Mouse (Mus musculus) forebrain, embryonic 13.5 days (tissue): Measurements from ENCODE around the gene Plin1. TPM values are rescaled to one million over a fixed set of nuclear protein-coding genes. Genes with fewer than 3 reads are reported as not detected.

Experiments used
- ATAC-seq: fragments of 200-750 bp; cut with Nextera tagmentation; 2 replicates; pipeline ENCODE4 v1.8.0; 2017
- H3K27ac ChIP-seq: fragments of 300-500 bp; sonication (generic); 2 replicates; pipeline ENCODE4 v1.5.1; 2015; ENCODE audit warnings: inconsistent platforms, mild to moderate bottlenecking, moderate library complexity
- H3K27me3 ChIP-seq: fragments of 300-500 bp; sonication (generic); 2 replicates; pipeline ENCODE4 v1.6.1; 2015; ENCODE audit warnings: mild to moderate bottlenecking, inconsistent platforms
- H3K36me3 ChIP-seq: fragments of 300-500 bp; sonication (generic); 2 replicates; pipeline ENCODE4 v1.6.1; 2015; ENCODE audit warnings: mild to moderate bottlenecking, inconsistent platforms; ENCODE audit not compliant: poor library complexity, severe bottlenecking
- H3K4me1 ChIP-seq: fragments of 300-500 bp; sonication (generic); 2 replicates; pipeline ENCODE4 v1.6.1; 2015; ENCODE audit warnings: inconsistent platforms
- H3K4me2 ChIP-seq: fragments of 300-500 bp; sonication (generic); 2 replicates; pipeline ENCODE4 v1.6.1; 2015; ENCODE audit warnings: inconsistent platforms, mild to moderate bottlenecking, moderate library complexity
- H3K4me3 ChIP-seq: fragments of 300-500 bp; sonication (generic); 2 replicates; pipeline ENCODE4 v1.5.1; 2015; ENCODE audit warnings: mild to moderate bottlenecking, inconsistent platforms
- H3K9ac ChIP-seq: fragments of 300-500 bp; sonication (generic); 2 replicates; pipeline ENCODE4 v1.6.1; 2015; ENCODE audit warnings: mild to moderate bottlenecking, inconsistent platforms
- H3K9me3 ChIP-seq: fragments of 300-500 bp; sonication (generic); replicated peaks from 2 replicates; pipeline ENCODE4 v1.6.1; 2016; ENCODE audit warnings: inconsistent platforms
- WGBS: fragments of 180-500 bp; shearing (Covaris S2); methylation state at CpG from one replicate; pipeline ENCODE4 v1.1.7; 2015; 5-methylcytosine and 5-hydroxymethylcytosine counted together
- polyA plus RNA-seq: library from polyadenylated mRNA; unstranded; fragments of >200 nt; fragmentation: Nextera tagmentation; extraction: Ambion mirVana; gene quantifications from 2 replicates; pipeline ENCODE4 v1.2.1, GENCODE M21; 2015

Plin1 gene
- polyA plus RNA-seq, 1 experiment from 2014 or later: 0.21 TPM

GRCm38 (mm10) chr7:79756334-79756733 lies 23.6 kb upstream of the Plin1 start:
- H3K9ac ChIP-seq: no peak overlapping the region
- no peaks in the 10 kb centered on the region for H3K36me3 ChIP-seq
- H3K27me3 ChIP-seq: no peaks in the 10 kb centered on the region
- WGBS: 55% methylated on average over 2 of the region's 2 CpGs
- H3K4me2 ChIP-seq: no peak overlapping the region
- H3K9me3 ChIP-seq: no peaks in the 10 kb centered on the region
- no peak overlapping the region for H3K4me3 ChIP-seq
- no peak overlapping the region for H3K27ac ChIP-seq
- ATAC-seq: no peak
- no peaks in the 10 kb centered on the region for H3K4me1 ChIP-seq

- Histone ChIP-seq H3K9me3 (no peaks in the 10 kb centered on the region), H3K4me2 (no peak overlapping the region), H3K27ac (no peak overlapping the region), H3K27me3 (no peaks in the 10 kb centered on the region), H3K36me3 (no peaks in the 10 kb centered on the region), H3K4me1 (no peaks in the 10 kb centered on the region), H3K9ac (no peak overlapping the region), H3K4me3 (no peak overlapping the region)
- WGBS: 89% methylated on average over 6 of the region's 6 CpGs
- ATAC-seq: no peak
Observed at GRCm38 (mm10) chr7:79749511-79749910, 16.8 kb upstream of the Plin1 start.

- no peaks in the 10 kb centered on the region for H3K9me3 ChIP-seq
- H3K4me2 ChIP-seq: no peak overlapping the region
- H3K36me3 ChIP-seq: no peaks in the 10 kb centered on the region
- no peak overlapping the region for H3K9ac ChIP-seq
- ATAC-seq: no peak
- H3K27me3 ChIP-seq: no peaks in the 10 kb centered on the region
- H3K4me1 ChIP-seq: peaks cover 8% of the 10 kb centered on the region; the same call in 1 of the 2 replicates
- no peak overlapping the region for H3K27ac ChIP-seq
- no peak overlapping the region for H3K4me3 ChIP-seq
- 83% methylated on average over 6 of the region's 6 CpGs for WGBS
Observed at GRCm38 (mm10) chr7:79747659-79748058, 15.0 kb upstream of the Plin1 start.

- no peaks in the 10 kb centered on the region for H3K27me3 ChIP-seq
- H3K4me2 ChIP-seq: no peak overlapping the region
- H3K4me1 ChIP-seq: peaks cover 13% of the 10 kb centered on the region; the same call in 1 of the 2 replicates
- WGBS: 87% methylated on average over 5 of the region's 5 CpGs
- H3K9ac ChIP-seq: no peak overlapping the region
- no peak for ATAC-seq
- no peak overlapping the region for H3K27ac ChIP-seq
- H3K9me3 ChIP-seq: no peaks in the 10 kb centered on the region
- no peak overlapping the region for H3K4me3 ChIP-seq
- H3K36me3 ChIP-seq: no peaks in the 10 kb centered on the region
Observed at GRCm38 (mm10) chr7:79744585-79744984, 11.9 kb upstream of the Plin1 start.

GRCm38 (mm10) chr7:79744051-79744450 lies 11.3 kb upstream of the Plin1 start:
- Histone ChIP-seq H3K9me3 (no peaks in the 10 kb centered on the region), H3K27ac (no peak overlapping the region), H3K4me3 (no peak overlapping the region), H3K4me1 (peaks cover 13% of the 10 kb centered on the region; the same call in 1 of the 2 replicates), H3K36me3 (no peaks in the 10 kb centered on the region), H3K9ac (no peak overlapping the region), H3K4me2 (no peak overlapping the region), H3K27me3 (no peaks in the 10 kb centered on the region)
- 91% methylated on average over 9 of the region's 9 CpGs for WGBS
- ATAC-seq: no peak

- peak; percentile 94 for ATAC-seq
Observed at GRCm38 (mm10) chr7:79742659-79743536, 10.2 kb upstream of the Plin1 start, which contains the start of the genes Pex11a and Wdr93. Pex11a (minus strand) TSS chr7:79743131. Wdr93 (plus strand) TSS chr7:79743163.

GRCm38 (mm10) chr7:79742277-79742658 lies 9.6 kb upstream of the Plin1 start:
- peak overlapping the region; percentile 56 for H3K4me3 ChIP-seq
- WGBS: 19% methylated on average over 11 of the region's 11 CpGs
- no peak for ATAC-seq
- H3K9me3 ChIP-seq: no peaks in the 10 kb centered on the region
- peak overlapping the region; percentile 97 for H3K4me2 ChIP-seq
- H3K9ac ChIP-seq: peak overlapping the region; percentile 65
- no peak overlapping the region for H3K27ac ChIP-seq
- no peaks in the 10 kb centered on the region for H3K27me3 ChIP-seq
- peaks cover 13% of the 10 kb centered on the region; the same call in 1 of the 2 replicates for H3K4me1 ChIP-seq
- H3K36me3 ChIP-seq: peaks cover 8% of the 10 kb centered on the region; the same call in 1 of the 2 replicates

More at GRCm38 (mm10) chr7:79742659-79743536, 10.2 kb upstream of the Plin1 start, which contains the start of the genes Pex11a and Wdr93:
- WGBS: 3% methylated on average over 46 of the region's 46 CpGs
- no peaks in the 10 kb centered on the region for H3K27me3 ChIP-seq
- H3K4me3 ChIP-seq: peak within 1 kb of the TSS; percentile 56
- H3K27ac ChIP-seq: no peak within 1 kb of the TSS
- peak within 1 kb of the TSS; percentile 65 for H3K9ac ChIP-seq
- H3K4me2 ChIP-seq: peak within 1 kb of the TSS; percentile 97
- H3K36me3 ChIP-seq: 0 out of 2 replicates have a peak, but pooled peaks cover 3% of the 10 kb centered on the region
- H3K4me1 ChIP-seq: peaks cover 13% of the 10 kb centered on the region; the same call in 1 of the 2 replicates
- H3K9me3 ChIP-seq: no peaks in the 10 kb centered on the region

GRCm38 (mm10) chr7:79740279-79740678 lies 7.6 kb upstream of the Plin1 start:
- H3K4me1 ChIP-seq: peaks cover 13% of the 10 kb centered on the region; the same call in 1 of the 2 replicates
- peaks cover 17% of the 10 kb centered on the region for H3K36me3 ChIP-seq
- no peak overlapping the region for H3K27ac ChIP-seq
- H3K9ac ChIP-seq: no peak overlapping the region
- 73% methylated on average over 4 of the region's 4 CpGs for WGBS
- no peak overlapping the region for H3K4me3 ChIP-seq
- H3K4me2 ChIP-seq: no peak overlapping the region
- ATAC-seq: no peak
- no peaks in the 10 kb centered on the region for H3K9me3 ChIP-seq
- no peaks in the 10 kb centered on the region for H3K27me3 ChIP-seq

- Histone ChIP-seq H3K27ac (no peak overlapping the region), H3K9me3 (no peaks in the 10 kb centered on the region), H3K27me3 (no peaks in the 10 kb centered on the region), H3K4me3 (no peak overlapping the region), H3K36me3 (peaks cover 25% of the 10 kb centered on the region), H3K4me2 (no peak overlapping the region), H3K9ac (no peak overlapping the region), H3K4me1 (peaks cover 13% of the 10 kb centered on the region; the same call in 1 of the 2 replicates)
- ATAC-seq: no peak
- 94% methylated on average over 2 of the region's 2 CpGs for WGBS
Observed at GRCm38 (mm10) chr7:79738913-79739312, 6.2 kb upstream of the Plin1 start.

GRCm38 (mm10) chr7:79736511-79736910 lies 3.8 kb upstream of the Plin1 start:
- Histone ChIP-seq H3K36me3 (peaks cover 25% of the 10 kb centered on the region), H3K4me2 (no peak overlapping the region), H3K9ac (no peak overlapping the region), H3K4me3 (no peak overlapping the region), H3K4me1 (no peaks in the 10 kb centered on the region), H3K9me3 (no peaks in the 10 kb centered on the region), H3K27ac (no peak overlapping the region), H3K27me3 (no peaks in the 10 kb centered on the region)
- ATAC-seq: no peak
- WGBS: 92% methylated on average over 14 of the region's 14 CpGs

GRCm38 (mm10) chr7:79734563-79734962 lies 1.9 kb upstream of the Plin1 start:
- H3K36me3 ChIP-seq: peaks cover 25% of the 10 kb centered on the region
- no peaks in the 10 kb centered on the region for H3K27me3 ChIP-seq
- ATAC-seq: no peak
- no peak overlapping the region for H3K27ac ChIP-seq
- no peaks in the 10 kb centered on the region for H3K4me1 ChIP-seq
- WGBS: 86% methylated on average over 8 of the region's 8 CpGs
- no peaks in the 10 kb centered on the region for H3K9me3 ChIP-seq
- no peak overlapping the region for H3K4me3 ChIP-seq
- no peak overlapping the region for H3K9ac ChIP-seq
- H3K4me2 ChIP-seq: no peak overlapping the region

- H3K4me2 ChIP-seq: no peak overlapping the region
- WGBS: 71% methylated on average over 13 of the region's 13 CpGs
- no peak overlapping the region for H3K27ac ChIP-seq
- H3K9ac ChIP-seq: no peak overlapping the region
- no peaks in the 10 kb centered on the region for H3K27me3 ChIP-seq
- no peak for ATAC-seq
- peaks cover 9% of the 10 kb centered on the region; the same call in 1 of the 2 replicates for H3K36me3 ChIP-seq
- H3K4me1 ChIP-seq: no peaks in the 10 kb centered on the region
- H3K9me3 ChIP-seq: no peaks in the 10 kb centered on the region
- H3K4me3 ChIP-seq: no peak overlapping the region
Observed at GRCm38 (mm10) chr7:79731438-79731837, 1.3 kb downstream of the Plin1 start.
